Mouse (Mus musculus) thymus, postnatal 25 days (tissue): Measurements from ENCODE around the gene Acvr1.
A peak's percentile ranks its signal among the peaks of the same experiment; 100 is the strongest.

Source experiments
- DNase-seq: peaks from one replicate; pipeline ENCODE4 v3.0.0; 2022

The Acvr1 gene

GRCm38 (mm10) chr2:58377417-58378130, 189.4 kb downstream of the Acvr1 start:
- DNase-seq: no peak

GRCm38 (mm10) chr2:58366196-58366595, 200.8 kb downstream of the Acvr1 start:
- no peak for DNase-seq

GRCm38 (mm10) chr2:58361361-58362046, 205.5 kb downstream of the Acvr1 start:
- DNase-seq: no peak

GRCm38 (mm10) chr2:58358132-58358460, 208.9 kb downstream of the Acvr1 start:
- no peak for DNase-seq

GRCm38 (mm10) chr2:58357414-58358131, 209.4 kb downstream of the Acvr1 start, which contains the start of gene Acvr1c:
Acvr1c (minus strand) TSS chr2:58357895.
- DNase-seq: peak; percentile 57

- peak; percentile 14 for DNase-seq
Measured at GRCm38 (mm10) chr2:58357068-58357413, 209.9 kb downstream of the Acvr1 start.

- DNase-seq: no peak
Measured at GRCm38 (mm10) chr2:58354389-58354788, 212.6 kb downstream of the Acvr1 start.

GRCm38 (mm10) chr2:58352846-58353245, 214.1 kb downstream of the Acvr1 start:
- no peak for DNase-seq

- no peak for DNase-seq
Measured at GRCm38 (mm10) chr2:58350657-58351056, 216.3 kb downstream of the Acvr1 start.
